Mouse (Mus musculus): ENCODE results near the gene Gm26741. TPM values are rescaled to one million over a fixed set of nuclear protein-coding genes. Genes with fewer than 3 reads are reported as not detected.

Gm26741 gene
- total RNA-seq, 2 experiments from 2014 or later: not detected

DNA sequence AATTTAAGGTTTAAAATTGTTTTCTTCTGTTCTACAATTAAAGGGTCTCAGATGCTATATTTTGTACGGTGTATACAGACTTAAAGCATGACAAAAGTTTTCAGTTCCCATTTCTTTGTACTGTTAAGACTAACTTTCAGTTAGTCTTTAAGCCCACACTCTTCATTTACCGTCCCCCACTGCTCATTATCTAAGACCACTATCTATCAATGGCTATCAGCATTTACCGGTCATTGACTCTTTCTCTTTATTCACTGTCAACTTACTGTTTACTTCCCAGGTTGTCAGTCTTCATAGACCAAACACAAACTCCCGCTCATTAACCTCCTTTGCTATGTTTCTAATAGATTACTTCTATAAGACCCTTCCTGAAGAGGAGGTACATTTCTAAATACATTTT lies 28.6 kb downstream of the Gm26741 start:
- no peak for DNase-seq
- intact Hi-C loops (cut with DNase I): loop anchor here (5.0 to 10.0 kb wide), 2 partner anchors 170 to 282 kb away; no protein-coding TSS in a partner anchor

DNA sequence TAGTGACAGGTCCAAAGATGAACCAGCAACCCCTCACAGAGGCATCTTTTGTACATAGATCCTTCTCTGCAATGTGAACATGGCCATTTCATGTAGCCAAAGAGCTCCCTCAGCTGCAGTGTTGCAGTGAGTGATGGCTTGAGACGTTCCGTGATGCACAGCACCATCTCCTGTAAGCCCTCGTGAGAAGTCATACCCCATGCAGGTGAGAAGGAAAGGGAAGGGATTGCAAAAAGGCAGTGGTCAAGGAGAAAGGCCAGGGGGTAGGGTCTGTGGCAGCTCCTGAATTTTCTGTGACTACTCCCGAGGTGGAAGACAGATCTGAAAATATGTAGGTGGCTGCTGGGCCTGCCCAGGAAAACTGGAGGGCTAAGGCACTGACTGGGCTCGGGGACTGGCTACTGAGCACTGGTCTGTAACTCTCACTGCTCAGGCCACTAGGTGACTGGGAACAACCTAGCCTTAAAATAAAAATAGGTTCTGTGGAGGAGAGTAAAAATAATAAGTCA lies 30.4 kb downstream of the Gm26741 start, which contains the start of gene Nepn:
Nepn (plus strand) TSS at position 51 of the 509 bp plus-strand sequence.
- DNase-seq: no peak
- intact Hi-C loops (cut with DNase I): loop anchor here (2.0 to 10.0 kb wide), 3 partner anchors 28 to 284 kb away; partner anchors contain the start of gene Nus1

DNA sequence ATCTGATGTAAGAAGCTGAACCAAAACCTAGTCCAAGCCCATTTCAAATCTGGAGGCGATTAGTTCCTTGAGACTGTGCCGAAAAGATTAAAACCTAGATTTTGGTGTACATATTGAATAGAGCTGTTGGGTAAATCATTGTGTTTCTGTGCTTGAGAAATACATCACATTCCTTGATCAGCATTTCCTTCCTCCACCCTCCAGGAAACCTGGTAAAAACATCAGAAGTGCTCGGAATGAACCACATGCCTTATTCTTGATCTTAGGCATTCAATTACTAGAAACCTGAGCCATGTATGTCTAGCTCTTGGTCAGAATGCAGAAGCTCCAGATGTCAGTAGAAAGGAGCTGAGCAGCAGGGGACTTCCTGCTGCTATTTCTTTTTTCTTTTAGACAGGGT lies 30.9 kb downstream of the Gm26741 start:
- intact Hi-C loops (cut with DNase I): loop anchor here (2.0 to 10.0 kb wide), 3 partner anchors 27 to 285 kb away; partner anchors contain the start of gene Nus1
- DNase-seq: peak in 1 of 2 experiments; percentile 7

DNA sequence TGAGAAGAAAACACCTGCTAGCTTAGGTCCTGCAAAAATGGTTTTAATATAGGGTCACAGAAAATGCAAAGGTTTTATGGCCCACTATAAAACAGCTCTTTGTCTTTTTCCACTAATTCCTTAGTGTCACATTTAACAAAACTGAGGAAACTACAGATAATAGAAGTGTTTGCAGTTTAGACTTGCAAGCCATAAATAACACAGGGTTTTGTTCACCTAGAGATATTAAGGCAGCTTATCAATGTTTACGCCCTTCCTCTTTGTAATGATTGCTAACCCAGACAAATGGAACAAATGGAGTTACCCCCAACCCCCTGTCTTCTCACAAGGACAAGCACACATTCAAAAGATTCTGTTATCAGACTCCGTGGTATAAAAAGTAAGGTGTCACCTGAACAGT lies 32.6 kb downstream of the Gm26741 start:
- no peak for DNase-seq
- intact Hi-C loops (cut with DNase I): no loop called here

DNA sequence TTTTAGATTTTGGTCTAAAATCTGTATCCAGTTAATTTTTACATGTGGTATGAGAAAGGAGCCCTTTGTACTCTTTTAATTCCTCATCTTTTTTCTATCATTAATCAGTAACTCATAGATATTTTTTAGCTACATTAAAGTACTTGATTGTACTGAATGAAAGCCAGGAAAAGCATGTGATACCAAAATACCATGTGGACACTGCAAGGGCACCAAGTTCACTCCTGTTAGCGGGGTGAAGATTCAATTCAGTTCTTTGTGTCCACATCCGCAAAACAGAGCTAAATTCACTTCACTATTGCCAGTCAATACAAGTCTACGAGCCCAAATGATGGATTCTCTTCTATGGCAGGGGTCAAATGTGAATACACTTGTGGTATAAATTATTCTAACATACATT lies 38.1 kb downstream of the Gm26741 start:
- intact Hi-C loops (cut with DNase I): no loop called here

DNA sequence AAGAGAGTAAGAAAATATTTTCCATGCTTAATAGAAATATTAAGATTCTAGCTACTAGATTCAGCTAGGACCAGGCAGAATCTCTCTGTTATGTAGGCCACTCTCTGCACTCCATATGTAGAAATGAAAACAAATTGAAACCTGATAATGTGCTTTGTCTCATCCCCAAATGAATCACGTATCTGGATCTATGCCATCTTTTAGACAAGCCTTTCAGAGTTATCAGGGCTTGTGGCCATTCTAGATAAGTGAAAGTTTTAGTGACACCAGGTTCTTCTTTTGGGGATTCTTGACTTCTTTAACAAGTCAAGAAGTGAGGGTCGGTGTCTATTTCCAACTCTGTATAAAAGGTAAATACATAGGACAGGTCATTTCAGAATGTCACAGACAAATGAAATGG lies 40.1 kb downstream of the Gm26741 start:
- DNase-seq: no peak
- intact Hi-C loops (cut with DNase I): no loop called here

More for the DNA sequence above, 38.1 kb downstream of the Gm26741 start:
- DNase-seq: no peak

DNA sequence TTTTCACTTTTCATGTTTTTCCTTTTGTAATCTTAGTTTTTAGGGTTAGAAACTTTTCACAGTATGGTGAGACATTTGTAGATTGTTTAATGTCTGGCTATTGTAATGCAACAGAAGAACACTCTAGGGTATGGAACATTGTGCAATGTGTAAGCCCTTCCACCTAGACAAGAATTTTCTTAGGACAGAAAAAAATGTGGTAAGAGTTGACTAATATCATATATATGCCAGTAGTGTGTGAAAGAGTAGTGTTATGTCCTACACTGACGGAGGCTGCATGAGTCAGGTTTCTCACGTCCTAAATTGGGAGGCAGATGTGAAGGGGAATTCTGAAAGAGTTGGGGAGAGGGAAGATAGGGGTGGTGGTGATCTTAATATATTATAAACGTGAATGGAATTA lies 41.2 kb downstream of the Gm26741 start:
- DNase-seq: no peak
- intact Hi-C loops (cut with DNase I): no loop called here

DNA sequence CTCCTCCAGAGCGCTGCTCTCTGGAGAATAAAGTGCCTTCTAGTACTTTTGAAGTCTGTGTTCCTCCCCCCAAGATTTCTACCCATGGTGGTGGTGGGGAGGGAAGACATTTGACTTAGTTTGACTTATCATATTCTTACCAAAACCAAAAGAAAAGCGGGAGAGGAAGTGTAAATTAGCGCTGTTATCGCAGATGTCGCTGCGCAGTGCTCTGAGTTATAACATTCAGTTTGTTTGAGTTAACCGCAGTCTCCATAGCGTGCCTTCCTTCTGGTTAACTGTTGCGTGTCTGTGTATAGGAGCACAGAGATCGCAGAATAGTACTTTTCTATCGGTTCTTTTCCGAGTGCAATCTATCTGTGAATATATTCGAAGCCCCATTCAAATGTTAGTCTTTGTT lies 46.6 kb downstream of the Gm26741 start:
- intact Hi-C loops (cut with DNase I): no loop called here
- no peak for DNase-seq

DNA sequence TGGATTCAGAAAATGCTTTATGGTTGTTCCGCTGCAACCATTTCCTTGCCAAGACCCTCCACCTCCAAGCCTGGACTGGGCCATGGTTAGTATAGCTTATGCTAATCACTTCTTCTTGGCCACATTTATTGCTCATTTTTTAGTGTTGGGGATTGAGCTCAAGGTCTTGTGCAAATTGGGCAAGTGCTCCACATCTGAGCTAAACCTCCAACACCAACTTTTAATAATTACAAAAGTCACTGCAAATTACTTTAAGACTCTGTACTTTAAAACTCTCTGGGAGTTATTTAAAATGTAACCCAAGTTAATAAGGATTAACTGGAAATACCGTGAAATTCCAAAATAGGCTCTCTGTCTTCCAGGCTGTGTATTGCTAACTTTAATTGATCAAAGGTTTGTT lies 49.0 kb downstream of the Gm26741 start:
- DNase-seq: no peak
- intact Hi-C loops (cut with DNase I): no loop called here

Other genes with a start within 250 kb of the Gm26741 start
- under 1 TPM in 1 of 2 experiments, not detected in 1; 0.03 TPM for gene Ros1, start 163.5 kb upstream of the Gm26741 start, total RNA-seq (2021)
- 1 to 10 TPM; 3.7 to 3.8 TPM for gene Dcbld1, start 125.1 kb upstream of the Gm26741 start, total RNA-seq (2021)
- gene Gopc, start 23.4 kb downstream of the Gm26741 start, total RNA-seq (2021): 10 to 100 TPM; 12.1 to 13.4 TPM
- under 1 TPM; 0.53 to 0.65 TPM for gene Nepn, start 30.2 kb downstream of the Gm26741 start, total RNA-seq (2021)
- gene Nus1, start 58.8 kb downstream of the Gm26741 start, total RNA-seq (2021): 10 to 100 TPM; 28.9 to 33.6 TPM